Mouse (Mus musculus) layer of hippocampus, postnatal 14 days (tissue): ENCODE data around the gene Ccser1. TPM values are rescaled to one million over a fixed set of nuclear protein-coding genes. Genes with fewer than 3 reads are reported as not detected.
"Not testable (repeated sequence)": the region's sequence is repeated elsewhere in the genome, so short reads cannot be mapped to it uniquely, and the experiment has no call there.

Experiments used
- DNase-seq, 2 experiments: peaks; one replicate each; pipeline ENCODE4 v3.0.0; 2021 to 2022; ENCODE audit warnings: low spot score in 2 of 2, mixed read lengths in 1 of 2
- total RNA-seq, 2 experiments: library from RNA; stranded (reverse); gene quantifications; 2 replicates each; pipeline ENCODE4 v1.2.3; 2021

Gene Ccser1
- total RNA-seq, 2 experiments from 2014 or later, result 37.7 to 39.8 TPM

GRCm38 (mm10) chr6:61936656-61937055 lies 756.5 kb downstream of the Ccser1 start:
- no peak for DNase-seq

DNA sequence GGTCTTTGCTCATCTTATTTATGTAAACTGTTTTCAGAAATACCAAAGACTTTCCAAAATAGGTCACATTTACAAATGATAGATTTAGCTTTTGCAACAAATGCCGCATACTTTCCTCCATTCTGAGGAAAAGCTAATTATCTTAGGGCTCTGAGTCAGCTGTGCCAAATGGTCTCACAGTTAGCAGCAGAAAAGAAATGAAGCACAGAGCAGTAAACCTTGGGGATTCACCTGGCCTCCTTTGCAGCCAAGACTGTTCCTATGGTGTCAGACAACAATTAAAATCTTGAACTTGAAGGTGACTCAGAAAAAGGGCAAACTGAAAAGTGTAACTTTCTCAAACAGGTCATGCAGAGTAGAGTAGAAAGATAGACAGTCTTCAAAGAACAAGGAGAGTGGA lies 759.1 kb downstream of the Ccser1 start:
- no peak for DNase-seq

- no peak for DNase-seq
Observed at GRCm38 (mm10) chr6:61953703-61954102, 773.6 kb downstream of the Ccser1 start.

GRCm38 (mm10) chr6:61976878-61977277 lies 796.8 kb downstream of the Ccser1 start:
- DNase-seq, result peak in 1 of 2 experiments; percentile 49

DNA sequence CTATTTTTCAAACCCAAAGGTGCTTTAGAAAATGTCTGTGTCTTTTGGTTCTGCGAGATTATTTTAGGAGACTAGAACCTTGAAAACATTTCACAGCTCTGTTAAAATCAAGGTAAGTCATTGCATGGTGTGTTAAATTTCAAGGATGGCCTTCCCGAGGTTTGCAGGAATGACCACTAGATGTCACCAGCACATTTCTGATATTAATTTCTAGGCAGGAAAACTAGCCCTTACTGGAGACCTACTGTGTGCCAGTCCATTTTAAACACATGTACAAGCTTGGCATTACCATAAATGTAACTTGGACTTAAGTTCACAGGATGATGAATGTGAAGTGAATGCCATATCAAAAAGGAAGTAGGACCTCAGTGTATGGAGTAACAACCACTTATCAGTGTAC lies 798.3 kb downstream of the Ccser1 start:
- DNase-seq, result peak in 1 of 2 experiments; percentile 9

DNA sequence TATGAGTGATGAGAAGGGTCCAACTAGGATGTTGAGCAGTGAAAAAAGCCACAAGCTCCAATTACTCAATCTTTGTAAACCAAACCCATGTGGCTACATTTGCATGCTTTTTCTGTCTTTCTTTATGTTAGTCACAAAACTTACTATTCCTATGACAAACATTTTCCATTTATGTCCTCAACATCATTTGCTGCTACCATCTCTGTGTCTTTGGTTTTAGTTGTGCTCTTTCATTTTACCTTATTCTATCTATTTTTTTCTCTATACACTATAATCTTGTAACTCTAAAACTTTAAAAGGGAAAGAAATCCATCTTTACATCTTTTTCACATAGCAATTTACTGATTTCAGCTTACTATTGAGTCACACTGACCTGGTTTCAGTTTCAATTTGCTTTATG lies 834.2 kb downstream of the Ccser1 start:
- no peak for DNase-seq

DNA sequence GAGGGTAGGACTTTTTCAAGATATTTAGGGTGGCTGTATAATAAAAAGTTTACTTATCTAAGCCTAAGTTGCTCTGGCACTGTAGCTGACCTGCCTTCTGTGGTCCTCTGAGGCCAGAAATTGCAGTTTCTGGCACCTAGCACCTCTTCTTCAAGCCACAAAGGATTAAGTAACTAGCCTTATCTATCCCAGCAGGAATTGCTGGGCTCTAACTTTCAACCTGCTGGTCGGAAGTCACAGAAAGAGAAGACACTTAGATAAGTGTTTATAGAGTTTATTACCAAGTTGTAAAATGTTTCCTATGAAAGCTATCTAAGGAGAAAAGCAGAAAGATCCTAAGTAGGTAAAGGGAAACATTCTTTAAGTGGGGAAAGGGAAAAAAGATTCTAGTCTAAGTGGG lies 864.3 kb downstream of the Ccser1 start:
- no peak for DNase-seq

DNA sequence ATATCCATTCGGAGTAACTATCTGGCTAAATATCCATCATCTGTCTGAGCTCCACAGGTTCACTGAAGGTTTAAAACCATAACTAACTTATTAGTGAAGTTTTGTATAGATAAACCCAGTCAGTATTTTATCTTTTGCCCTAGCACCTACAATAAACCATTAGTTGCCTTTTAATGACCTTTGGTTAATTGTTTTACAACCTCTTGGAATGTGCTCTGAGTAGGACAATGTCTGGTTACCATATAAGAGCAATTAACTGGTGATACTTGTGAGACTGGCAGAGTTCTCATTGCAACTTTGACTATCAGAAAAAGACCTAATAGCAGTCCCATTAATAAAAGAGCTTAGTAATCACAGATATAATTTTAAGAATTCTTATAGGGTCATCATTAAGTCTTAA lies 864.9 kb downstream of the Ccser1 start:
- DNase-seq, result not testable (repeated sequence)

- DNase-seq, result no peak
Observed at GRCm38 (mm10) chr6:62055276-62055675, 875.2 kb downstream of the Ccser1 start.

GRCm38 (mm10) chr6:62066363-62067023 lies 886.4 kb downstream of the Ccser1 start:
- no peak for DNase-seq

DNA sequence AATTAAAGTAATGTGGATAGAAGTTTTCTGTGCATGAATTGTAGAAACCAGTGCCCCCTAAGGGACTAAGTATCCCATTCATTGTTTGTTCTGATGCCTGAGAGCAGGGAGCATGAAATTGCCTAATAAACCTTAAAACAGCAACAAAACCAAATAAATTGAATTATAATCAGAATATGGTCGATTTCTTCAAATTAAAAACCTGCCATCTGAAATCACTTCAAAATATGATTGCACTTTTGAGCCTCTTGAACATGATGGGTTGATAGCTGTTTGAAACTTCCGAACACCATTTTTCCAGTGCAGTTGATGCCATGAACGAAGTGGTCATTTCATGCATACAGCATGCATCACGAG lies 886.9 kb downstream of the Ccser1 start:
- no peak for DNase-seq

DNA sequence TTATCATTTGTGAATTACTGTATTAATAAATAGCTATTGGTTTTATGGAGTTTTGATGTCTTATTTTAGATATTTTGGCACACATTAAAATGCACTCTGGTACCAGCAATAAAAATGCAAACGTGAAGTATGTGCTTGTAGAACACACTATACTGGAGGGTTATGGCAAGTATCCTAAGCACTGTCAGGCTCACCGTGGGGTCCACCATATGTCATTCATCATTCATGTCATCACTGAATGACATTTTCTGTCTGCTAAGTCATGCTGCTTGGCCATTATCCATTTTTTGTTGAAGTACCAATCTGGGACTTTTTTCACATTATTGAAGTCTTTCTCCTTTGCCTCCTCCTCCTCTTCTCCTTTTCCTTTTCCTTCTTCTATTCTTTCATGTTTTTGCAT lies 925.3 kb downstream of the Ccser1 start:
- DNase-seq, result no peak

DNA sequence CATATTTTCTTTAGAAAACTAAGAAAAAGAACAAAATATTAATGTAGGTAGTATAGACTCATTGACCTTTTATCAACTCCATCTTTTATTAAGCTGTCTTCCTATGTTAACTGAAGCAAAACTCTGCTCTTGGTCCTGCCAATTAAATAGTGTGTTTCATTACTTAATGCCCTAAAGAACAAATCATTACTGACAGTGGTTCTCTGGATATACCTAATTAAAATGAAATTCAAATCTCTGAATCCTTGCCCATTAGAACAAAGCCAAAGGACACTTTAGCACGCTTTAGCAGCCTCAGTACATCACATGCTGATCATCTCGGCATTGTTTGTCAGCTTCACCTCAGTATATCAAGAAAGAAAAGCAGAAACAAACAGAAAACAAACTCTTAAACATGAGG lies 952.4 kb downstream of the Ccser1 start:
- no peak for DNase-seq

DNA sequence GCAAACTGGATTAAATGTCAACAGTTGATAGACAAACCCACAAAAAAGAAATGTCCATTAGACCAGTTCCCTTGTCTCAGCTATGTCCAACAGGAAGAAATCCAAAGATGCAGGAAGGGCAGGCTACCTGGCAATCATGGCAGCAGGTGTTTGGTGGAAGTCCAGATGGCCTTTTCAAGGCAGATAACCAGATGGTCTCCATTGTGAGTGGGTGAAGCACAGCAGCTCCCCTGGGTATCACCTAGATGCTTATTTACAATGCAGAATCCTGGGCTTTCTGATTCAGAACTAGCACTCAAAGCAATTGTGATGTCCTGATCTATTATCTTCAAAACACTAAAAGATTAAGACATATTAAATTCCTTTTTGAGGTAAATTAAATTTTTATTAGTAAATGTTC lies 980.2 kb downstream of the Ccser1 start:
- no peak for DNase-seq

GRCm38 (mm10) chr6:62162596-62162995 lies 982.5 kb downstream of the Ccser1 start:
- DNase-seq, result peak in 1 of 2 experiments; percentile 13

DNA sequence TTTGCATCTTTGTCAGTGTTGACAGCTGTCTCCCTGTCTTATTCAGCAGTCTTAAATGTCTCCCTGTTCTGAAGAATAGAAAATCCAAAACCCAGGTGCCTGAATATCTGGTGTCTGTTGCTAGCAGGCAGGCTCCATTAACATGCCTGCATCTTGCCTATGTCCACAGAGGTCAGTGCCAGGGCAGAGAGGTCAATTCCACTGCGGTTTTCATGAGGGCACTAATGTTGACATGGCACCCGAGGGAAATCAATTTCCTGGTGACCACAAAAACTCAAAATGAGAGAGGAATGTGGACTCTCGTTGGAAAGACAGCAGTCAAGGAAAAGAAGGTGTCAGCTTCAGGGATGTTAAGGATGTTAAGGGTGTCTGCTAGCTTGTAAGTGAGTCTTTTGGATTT lies 983.7 kb downstream of the Ccser1 start:
- DNase-seq, result no peak

GRCm38 (mm10) chr6:62196496-62197188 lies 1016.5 kb downstream of the Ccser1 start:
- peak; percentile 10 to 43 for DNase-seq

- DNase-seq, result no peak
Observed at GRCm38 (mm10) chr6:62198768-62199167, 1018.6 kb downstream of the Ccser1 start.

- DNase-seq, result no peak
Observed at GRCm38 (mm10) chr6:62205013-62205412, 1024.9 kb downstream of the Ccser1 start.

GRCm38 (mm10) chr6:62221856-62222255 lies 1041.7 kb downstream of the Ccser1 start:
- DNase-seq, result no peak

- no peak for DNase-seq
Observed at GRCm38 (mm10) chr6:62263899-62264298, 1083.8 kb downstream of the Ccser1 start.

GRCm38 (mm10) chr6:62264525-62264924 lies 1084.4 kb downstream of the Ccser1 start:
- DNase-seq, result no peak

- no peak for DNase-seq
Observed at GRCm38 (mm10) chr6:62281256-62281655, 1101.1 kb downstream of the Ccser1 start.
